Mouse (Mus musculus): ENCODE measurements around the gene Wdr93. TPM values are rescaled to one million over a fixed set of nuclear protein-coding genes. Genes with fewer than 3 reads are reported as not detected.
"Not testable (repeated sequence)": the region's sequence is repeated elsewhere in the genome, so short reads cannot be mapped to it uniquely, and the experiment has no call there.

Wdr93 gene
- total RNA-seq, 2 experiments from 2014 or later = 0.17 to 0.60 TPM

DNA sequence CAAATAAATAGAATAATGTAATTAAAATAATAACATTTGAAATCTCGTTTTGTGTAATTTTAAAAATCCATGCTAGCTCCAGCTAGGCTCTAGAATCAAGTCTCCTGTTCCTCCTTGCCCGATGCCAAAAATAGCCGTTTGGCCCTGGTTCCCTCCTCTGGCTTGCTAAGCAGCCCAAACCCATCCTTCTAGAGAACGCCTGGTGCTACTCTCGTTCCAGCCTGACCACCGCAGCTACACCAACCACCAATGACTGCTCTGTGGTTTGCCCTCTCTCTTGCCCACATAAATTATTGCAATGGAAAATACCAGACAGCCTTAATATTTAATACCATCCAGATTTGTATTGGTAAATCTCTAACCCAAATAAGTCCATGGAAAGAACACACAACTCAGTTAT is 4.7 kb downstream of the Wdr93 start:
- no peak for DNase-seq (ENCODE audit: low spot score in 2 of 2)

GRCm38 (mm10) chr7:79749511-79749910 is 6.5 kb downstream of the Wdr93 start:
- DNase-seq (ENCODE audit: low spot score in 2 of 2) = no peak

GRCm38 (mm10) chr7:79756334-79756733 is 13.4 kb downstream of the Wdr93 start:
- DNase-seq (ENCODE audit: low spot score in 2 of 2) = no peak

DNA sequence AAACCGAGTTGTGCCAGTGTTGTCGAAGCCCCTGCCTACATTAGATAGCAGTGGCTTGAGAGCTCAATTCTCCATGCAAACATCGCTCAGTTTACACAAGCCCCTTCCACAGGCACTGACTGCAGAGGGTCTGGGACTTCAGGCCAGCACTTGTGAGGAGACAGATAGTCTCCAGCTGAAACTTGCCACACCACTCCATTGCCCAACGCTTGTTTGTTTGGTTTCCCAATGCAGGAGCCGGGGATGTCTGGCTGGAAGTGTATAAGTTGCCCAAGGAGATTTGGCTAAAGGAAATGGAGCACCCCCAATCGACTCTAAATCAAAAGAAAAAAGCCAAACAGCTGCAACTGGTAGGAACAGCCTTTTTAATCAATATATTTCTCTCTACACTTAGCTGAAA is 15.2 kb downstream of the Wdr93 start:
- no peak for DNase-seq (ENCODE audit: low spot score in 2 of 2)

GRCm38 (mm10) chr7:79759766-79760165 is 16.8 kb downstream of the Wdr93 start:
- no peak for DNase-seq (ENCODE audit: low spot score in 2 of 2)

DNA sequence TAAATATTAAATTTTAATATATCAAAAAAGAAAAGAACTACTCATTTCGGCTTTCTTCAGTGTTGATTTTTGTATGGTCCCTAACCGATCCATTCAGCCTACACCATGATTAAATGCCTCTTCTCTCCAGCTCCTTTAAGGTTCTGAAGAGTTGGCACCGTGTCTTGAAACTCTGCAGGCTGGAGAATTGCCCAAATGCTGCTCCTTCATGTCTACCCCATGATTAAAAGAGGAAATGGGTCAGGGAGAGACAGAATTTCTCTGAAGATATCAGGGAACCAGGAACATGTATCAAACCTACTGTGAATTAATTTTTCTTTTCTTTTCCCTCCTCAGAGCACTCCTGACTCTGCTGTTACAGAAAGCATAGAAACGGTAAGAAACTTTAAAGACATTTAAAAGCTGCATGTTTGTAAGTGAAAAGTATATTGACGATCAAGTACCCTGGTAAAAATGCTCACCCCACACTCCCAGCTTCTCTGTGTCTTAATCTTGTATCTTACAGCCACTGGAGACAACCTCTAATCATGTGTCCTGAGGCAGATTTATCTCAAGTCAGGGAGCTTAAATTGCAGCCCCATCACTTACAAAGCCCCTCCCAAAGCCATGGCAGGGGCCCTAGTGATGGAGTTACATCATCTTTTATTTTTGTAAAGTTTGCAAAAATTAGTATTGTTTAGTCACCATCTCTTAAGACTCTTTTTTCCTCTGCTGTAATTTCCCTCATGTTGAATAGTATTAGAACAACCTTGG is 18.3 kb downstream of the Wdr93 start:
- DNase-seq (ENCODE audit: low spot score in 2 of 2) = no peak

- DNase-seq (ENCODE audit: low spot score in 2 of 2) = no peak
Measured at GRCm38 (mm10) chr7:79762106-79762505, 19.1 kb downstream of the Wdr93 start.

GRCm38 (mm10) chr7:79765991-79766390 is 23.0 kb downstream of the Wdr93 start:
- no peak for DNase-seq (ENCODE audit: low spot score in 2 of 2)

- DNase-seq (ENCODE audit: low spot score in 2 of 2) = no peak
Measured at GRCm38 (mm10) chr7:79769664-79770063, 26.7 kb downstream of the Wdr93 start.

- DNase-seq (ENCODE audit: low spot score in 2 of 2) = no peak
Measured at GRCm38 (mm10) chr7:79771561-79772512, 28.9 kb downstream of the Wdr93 start.

DNA sequence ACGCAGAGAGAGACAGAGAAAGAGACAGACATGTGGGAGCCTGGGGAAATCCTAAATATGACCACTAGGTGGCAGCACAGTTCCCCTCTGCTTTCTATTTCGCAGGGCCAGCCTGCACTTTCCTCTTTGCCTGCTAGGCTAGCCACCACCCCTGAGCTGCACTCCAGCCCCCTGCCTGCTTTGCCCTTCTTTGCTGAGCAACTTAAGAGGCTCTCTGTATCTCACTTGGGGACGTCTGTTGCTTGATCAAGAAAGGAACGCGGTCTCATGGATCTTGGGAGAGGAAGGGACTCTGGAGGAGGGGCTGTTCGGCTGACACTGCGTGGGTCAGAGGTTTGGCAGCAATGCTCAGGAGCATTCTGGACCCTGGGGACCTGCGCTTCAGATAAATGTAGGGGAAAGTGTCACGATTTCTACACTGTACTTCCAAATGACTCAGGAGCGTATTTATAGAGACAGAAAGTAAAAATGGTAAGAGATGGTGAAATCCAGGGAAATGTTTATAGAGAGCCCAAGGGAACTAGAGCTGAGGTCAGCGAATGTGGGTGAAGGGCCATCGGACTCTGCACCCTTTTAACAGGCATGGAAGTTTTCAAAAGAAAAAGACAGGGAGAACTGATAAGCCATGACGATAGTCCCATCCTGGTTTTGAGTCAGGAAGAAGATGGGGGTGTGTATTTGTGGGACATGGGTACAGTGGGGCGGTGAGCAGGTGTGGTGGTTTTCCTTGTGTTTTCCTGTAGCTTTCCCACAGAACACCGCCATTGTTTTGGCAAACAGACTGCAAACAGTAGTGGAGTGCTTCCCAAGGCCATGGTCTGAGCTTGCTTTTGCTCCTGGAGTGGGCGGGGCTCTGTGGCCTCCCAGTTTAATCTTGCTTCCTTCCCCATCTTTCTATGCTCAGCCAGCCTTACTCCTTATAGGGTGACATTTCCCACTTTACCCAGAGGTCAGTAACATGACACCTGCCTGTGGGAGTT is 38.0 kb downstream of the Wdr93 start:
- peak; percentile 63 to 65 for DNase-seq (ENCODE audit: low spot score in 2 of 2)

DNA sequence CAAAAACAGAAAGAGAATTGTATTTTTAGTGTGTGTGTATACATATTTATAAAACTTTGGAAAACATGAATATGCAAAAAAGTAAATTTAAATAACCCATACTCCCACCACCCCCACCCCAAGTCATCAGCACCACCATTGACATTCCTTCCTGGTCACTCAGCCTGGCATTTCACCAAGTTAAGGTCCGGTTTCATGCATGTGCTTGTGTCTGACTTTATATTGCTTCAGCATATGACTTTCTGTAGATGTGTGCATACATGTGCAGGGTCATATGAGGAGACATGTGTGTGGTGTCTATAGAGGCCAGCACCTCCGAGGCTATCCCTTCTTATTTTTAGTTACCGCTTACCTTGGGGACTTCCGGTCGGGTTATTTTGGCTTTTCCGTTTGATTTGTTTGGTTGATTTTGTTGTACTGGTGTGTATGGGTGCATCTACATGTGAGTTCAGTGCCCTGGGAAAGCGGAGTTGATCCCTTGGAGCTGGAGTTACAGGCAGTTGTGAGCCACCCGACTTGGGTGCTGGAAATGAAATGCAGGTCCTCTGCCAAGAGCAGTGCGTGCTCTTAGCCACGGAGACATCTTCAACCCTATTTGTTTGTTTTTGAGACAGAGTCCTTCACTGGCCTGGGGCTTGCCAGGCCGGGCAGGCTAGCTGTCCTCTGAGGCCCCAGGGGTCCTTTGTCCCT is 39.0 kb downstream of the Wdr93 start:
- no peak for DNase-seq (ENCODE audit: low spot score in 2 of 2)

DNA sequence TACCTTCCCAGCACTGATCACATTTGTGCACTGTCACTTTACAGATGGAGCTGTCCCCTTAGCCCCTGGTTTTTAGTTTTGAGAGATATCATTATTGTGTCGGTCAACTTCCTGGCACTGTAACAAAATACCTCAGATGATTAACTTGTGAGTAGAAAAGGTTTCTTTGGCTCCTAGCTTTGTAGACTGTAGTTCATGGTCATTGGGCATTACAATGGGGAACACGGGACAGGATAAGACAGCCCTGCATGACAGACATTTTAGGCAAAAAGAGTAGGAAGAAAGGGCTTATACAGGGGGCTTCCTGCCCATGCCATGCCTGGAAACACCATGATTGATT is 39.5 kb downstream of the Wdr93 start:
- no peak for DNase-seq (ENCODE audit: low spot score in 2 of 2)

DNA sequence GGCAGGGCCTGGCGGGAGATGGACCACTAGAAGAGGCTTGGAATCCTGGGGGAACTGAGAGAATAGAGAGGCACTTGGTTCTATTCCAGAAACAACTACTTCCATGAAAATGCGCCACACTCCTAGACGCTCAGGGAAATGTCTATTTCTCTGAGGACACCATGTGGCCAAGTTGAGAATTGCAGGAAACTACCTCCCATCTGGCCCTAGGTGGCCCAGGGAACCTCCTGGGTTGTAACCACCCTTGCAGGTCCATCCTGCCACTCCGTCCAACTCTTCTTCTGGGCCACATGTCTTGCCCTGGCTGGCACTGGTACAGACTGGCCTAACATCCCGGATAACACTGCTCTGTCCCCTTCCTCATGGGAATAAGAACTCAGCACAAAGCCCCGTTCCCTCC is 43.3 kb downstream of the Wdr93 start:
- DNase-seq (ENCODE audit: low spot score in 2 of 2) = peak; percentile 44 to 60

DNA sequence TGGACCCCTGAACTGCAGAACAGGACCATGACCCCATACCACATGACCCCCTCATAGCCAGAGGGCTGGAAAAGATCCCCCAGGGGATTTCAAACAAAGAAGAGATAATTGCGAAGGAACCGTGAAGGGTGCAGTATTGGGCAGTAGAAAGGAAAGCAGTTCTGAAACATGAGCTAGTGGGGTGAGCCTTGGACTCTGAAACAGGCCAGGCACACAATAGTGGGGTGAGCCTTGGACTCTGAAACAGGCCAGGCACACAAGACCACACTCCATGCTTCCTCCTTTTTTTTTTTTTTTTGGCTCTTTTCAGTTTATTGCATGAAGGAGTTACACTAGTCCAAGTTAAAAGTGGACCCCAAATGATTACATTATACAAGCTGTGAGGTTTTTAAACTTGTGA is 46.8 kb downstream of the Wdr93 start:
- DNase-seq (ENCODE audit: low spot score in 2 of 2) = not testable (repeated sequence)

GRCm38 (mm10) chr7:79792635-79793421 is 49.9 kb downstream of the Wdr93 start:
- DNase-seq (ENCODE audit: low spot score in 2 of 2) = peak; percentile 17 to 33

DNA sequence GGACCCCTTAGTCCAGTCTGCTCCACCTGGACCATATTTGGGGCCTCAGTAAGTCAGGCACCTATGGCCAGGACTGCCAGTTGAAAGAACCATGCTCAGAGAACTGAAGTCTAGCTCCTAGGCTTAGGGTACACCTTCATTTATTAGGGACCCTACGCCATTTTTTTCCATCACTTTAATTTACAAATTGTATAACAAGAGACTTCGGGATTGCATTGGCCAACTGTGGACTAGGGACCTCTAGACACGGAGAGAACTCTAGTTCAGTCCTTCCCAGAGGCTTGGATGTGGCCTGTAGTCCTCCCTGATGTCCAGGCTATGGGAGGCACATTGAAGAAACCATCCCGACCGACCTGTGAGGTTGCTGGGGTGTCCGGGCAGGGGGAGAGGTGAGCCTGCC is 50.7 kb downstream of the Wdr93 start, which contains the start of gene Mesp1:
TSS of gene Mesp1 (minus strand) at position 101 of the 400 bp plus-strand sequence.
- no peak for DNase-seq (ENCODE audit: low spot score in 2 of 2)

- no peak for DNase-seq (ENCODE audit: low spot score in 2 of 2)
Measured at GRCm38 (mm10) chr7:79798606-79799005, 55.6 kb downstream of the Wdr93 start.

GRCm38 (mm10) chr7:79799048-79799447 is 56.1 kb downstream of the Wdr93 start:
- DNase-seq (ENCODE audit: low spot score in 2 of 2) = peak; percentile 84

DNA sequence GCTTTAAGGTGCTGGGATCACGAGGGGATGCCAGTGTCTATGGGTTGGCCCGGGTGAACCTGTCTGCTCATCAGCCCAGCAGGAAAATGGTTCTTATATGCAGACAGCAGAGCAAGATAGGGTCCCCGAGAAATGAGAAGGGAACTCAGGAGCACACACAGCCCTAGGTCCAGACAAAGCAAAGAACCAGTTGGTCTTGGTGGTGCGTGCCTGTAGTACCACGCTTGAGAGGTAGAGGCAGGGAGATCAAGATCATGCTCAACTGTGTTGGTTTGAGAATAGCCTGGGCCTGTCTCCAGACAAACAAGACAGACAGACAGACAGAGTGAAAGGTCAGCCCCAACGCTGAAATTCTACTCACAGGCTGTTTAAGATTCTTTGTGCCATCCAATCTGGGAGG is 56.5 kb downstream of the Wdr93 start:
- DNase-seq (ENCODE audit: low spot score in 2 of 2) = no peak

Data from layer of hippocampus, postnatal 14 days (tissue).